Mouse (Mus musculus) ES-Bruce4 (cell line): ENCODE data around the gene Tmem190. TPM values are rescaled to one million over a fixed set of nuclear protein-coding genes. Genes with fewer than 3 reads are reported as not detected.
A peak's percentile ranks its signal among the peaks of the same experiment; 100 is the strongest.
"Not testable (repeated sequence)": the region's sequence is repeated elsewhere in the genome, so short reads cannot be mapped to it uniquely, and the experiment has no call there.

Source experiments
- H3K27ac ChIP-seq: 2 replicates; pipeline ENCODE4 v1.5.1; 2012; ENCODE audit warnings: low read length, inconsistent platforms; ENCODE audit not compliant: insufficient read depth
- H3K27me3 ChIP-seq: 2 replicates; pipeline ENCODE4 v1.6.1; 2012; ENCODE audit warnings: mild to moderate bottlenecking, low read length, inconsistent platforms; ENCODE audit not compliant: control insufficient read depth, poor library complexity, insufficient read depth, severe bottlenecking
- H3K36me3 ChIP-seq: 2 replicates; pipeline ENCODE4 v1.6.1; 2012; ENCODE audit warnings: inconsistent platforms, mild to moderate bottlenecking, low read length, moderate library complexity; ENCODE audit not compliant: control insufficient read depth, poor library complexity, insufficient read depth, severe bottlenecking
- H3K4me1 ChIP-seq: one replicate; pipeline ENCODE4 v1.8.1; 2011; ENCODE audit warnings: low read length; ENCODE audit not compliant: control insufficient read depth, insufficient read depth
- H3K4me3 ChIP-seq: 2 replicates; pipeline ENCODE4 v1.5.1; 2011; ENCODE audit warnings: low read depth, mild to moderate bottlenecking, low read length
- H3K9ac ChIP-seq: 2 replicates; pipeline ENCODE4 v1.6.1; 2012; ENCODE audit warnings: low read depth, mild to moderate bottlenecking, inconsistent platforms; ENCODE audit not compliant: poor library complexity, severe bottlenecking
- H3K9me3 ChIP-seq: replicated peaks from 2 replicates; pipeline ENCODE4 v1.6.1; 2012; ENCODE audit warnings: mild to moderate bottlenecking, low read length, inconsistent platforms; ENCODE audit not compliant: control insufficient read depth, poor library complexity, insufficient read depth, severe bottlenecking
- CTCF ChIP-seq: IDR thresholded peaks from one replicate; pipeline ENCODE4 v1.8.1; 2011; ENCODE audit warnings: low read depth, low read length
- EP300 ChIP-seq: IDR thresholded peaks from 2 replicates; pipeline ENCODE4 v1.6.1; 2011; ENCODE audit warnings: low read depth, low read length; ENCODE audit not compliant: insufficient read depth
- POLR2A ChIP-seq: IDR thresholded peaks from one replicate; pipeline ENCODE4 v1.8.1; 2011; ENCODE audit warnings: low read length; ENCODE audit not compliant: insufficient read depth
- polyA plus RNA-seq: library from polyadenylated mRNA; stranded (reverse); fragments of >200 nt; gene quantifications from 2 replicates; pipeline ENCODE4 v1.2.4, GENCODE M21; 2011; ENCODE audit warnings: low read depth; ENCODE audit not compliant: missing spikeins, insufficient read depth, insufficient read length

The Tmem190 gene
- polyA plus RNA-seq, 1 experiment, result not detected

- H3K9ac ChIP-seq, result peak within 1 kb of the TSS; percentile 98
- peak within 1 kb of the TSS; percentile 97 for H3K27ac ChIP-seq
- peaks cover 42% of the 10 kb centered on the region for H3K36me3 ChIP-seq
- H3K4me1 ChIP-seq, result no peaks in the 10 kb centered on the region
- no peaks in the 10 kb centered on the region for H3K9me3 ChIP-seq
- H3K4me3 ChIP-seq, result peak within 1 kb of the TSS; percentile 99
- H3K27me3 ChIP-seq, result no peaks in the 10 kb centered on the region
- TF ChIP-seq POLR2A, result peak; percentile 83
- TF ChIP-seq CTCF, result no peak
- TF ChIP-seq EP300, result no peak
Measured at GRCm38 (mm10) chr7:4792278-4793212, 9.8 kb downstream of the Tmem190 start, which contains the start of gene Rpl28. Gene Rpl28, plus strand, starts transcription at chr7:4792874.

- Histone ChIP-seq H3K36me3 (peaks cover 45% of the 10 kb centered on the region), H3K9ac (peak overlapping the region; percentile 98), H3K27ac (peak overlapping the region; percentile 39), H3K4me3 (peak overlapping the region; percentile 99)
- H3K9me3 ChIP-seq, H3K4me1 ChIP-seq, H3K27me3 ChIP-seq: not testable (repeated sequence)
Measured at GRCm38 (mm10) chr7:4793248-4793647, 10.5 kb downstream of the Tmem190 start.

DNA sequence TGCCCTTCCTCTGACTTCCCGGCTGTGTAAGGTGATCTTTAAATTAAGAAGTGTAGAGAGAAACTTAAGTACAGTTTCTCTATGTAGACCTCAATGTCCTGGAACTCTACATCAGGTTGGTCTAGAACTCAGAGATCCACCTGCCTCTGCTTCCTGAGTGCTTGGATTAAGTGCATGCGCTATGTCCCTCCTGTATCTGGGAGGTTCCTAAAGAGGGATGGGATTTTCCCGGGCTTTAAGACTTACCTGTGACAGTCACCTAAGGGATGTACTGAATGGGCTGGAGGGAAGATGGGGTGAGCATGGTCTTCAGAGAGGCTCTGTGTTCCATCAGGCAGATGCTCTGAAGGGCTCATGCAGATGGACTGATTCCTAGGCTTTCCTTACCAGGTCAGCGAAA, 10.9 kb downstream of the Tmem190 start:
- H3K4me1 ChIP-seq, result no peaks in the 10 kb centered on the region
- no peaks in the 10 kb centered on the region for H3K27me3 ChIP-seq
- peak overlapping the region; percentile 39 for H3K27ac ChIP-seq
- TF ChIP-seq CTCF (no peak), EP300 (no peak)
- H3K9me3 ChIP-seq, result no peaks in the 10 kb centered on the region
- H3K4me3 ChIP-seq, result peak overlapping the region; percentile 99
- H3K36me3 ChIP-seq, result peaks cover 45% of the 10 kb centered on the region
- H3K9ac ChIP-seq, result peak overlapping the region; percentile 98

- Histone ChIP-seq H3K27me3 (no peaks in the 10 kb centered on the region), H3K4me1 (no peaks in the 10 kb centered on the region), H3K4me3 (peak overlapping the region; percentile 99), H3K36me3 (peaks cover 45% of the 10 kb centered on the region), H3K9ac (peak overlapping the region; percentile 98), H3K27ac (peak overlapping the region; percentile 39; the same call in 1 of the 2 replicates), H3K9me3 (no peaks in the 10 kb centered on the region)
- TF ChIP-seq POLR2A (no peak), CTCF (no peak), EP300 (no peak)
Measured at GRCm38 (mm10) chr7:4794631-4795168, 12.0 kb downstream of the Tmem190 start.

GRCm38 (mm10) chr7:4795767-4796433, 13.2 kb downstream of the Tmem190 start:
- no peaks in the 10 kb centered on the region for H3K9me3 ChIP-seq
- no peak overlapping the region for H3K9ac ChIP-seq
- H3K4me1 ChIP-seq, result no peaks in the 10 kb centered on the region
- H3K27ac ChIP-seq, result peak overlapping the region; percentile 29; the same call in 1 of the 2 replicates
- H3K27me3 ChIP-seq, result no peaks in the 10 kb centered on the region
- TF ChIP-seq POLR2A (no peak), EP300 (no peak), CTCF (peak; percentile 24)
- H3K4me3 ChIP-seq, result no peak overlapping the region
- H3K36me3 ChIP-seq, result peaks cover 45% of the 10 kb centered on the region

DNA sequence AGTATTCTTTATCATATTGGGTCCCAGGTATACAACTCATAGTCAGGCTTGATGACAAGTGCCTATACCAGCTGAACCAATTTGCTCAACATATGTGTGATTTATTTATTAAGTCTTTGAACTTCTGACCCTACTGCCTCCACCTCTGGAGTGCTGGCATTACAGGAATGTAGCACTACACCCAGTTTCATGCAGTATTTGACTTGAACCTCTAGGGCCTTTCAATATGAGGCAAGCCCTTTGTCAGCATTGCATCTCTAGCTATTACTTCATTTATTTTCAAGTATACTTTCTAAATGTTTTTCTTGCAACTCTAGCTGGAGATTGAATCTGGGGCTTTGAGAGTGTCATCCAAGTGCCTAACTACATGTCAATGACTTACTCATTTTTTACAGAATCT, 19.5 kb downstream of the Tmem190 start:
- TF ChIP-seq POLR2A, result no peak
- no peak for TF ChIP-seq CTCF
- no peak for TF ChIP-seq EP300
- no peaks in the 10 kb centered on the region for H3K27me3 ChIP-seq
- peaks cover 42% of the 10 kb centered on the region for H3K36me3 ChIP-seq
- no peaks in the 10 kb centered on the region for H3K9me3 ChIP-seq
- H3K27ac ChIP-seq, result no peak overlapping the region
- H3K4me1 ChIP-seq, result no peaks in the 10 kb centered on the region
- H3K9ac ChIP-seq, result no peak overlapping the region
- no peak overlapping the region for H3K4me3 ChIP-seq
